Mouse (Mus musculus): Measurements from ENCODE around the gene Ankrd66.
"Not testable (repeated sequence)": the region's sequence is repeated elsewhere in the genome, so short reads cannot be mapped to it uniquely, and the experiment has no call there.

The Ankrd66 gene

DNA sequence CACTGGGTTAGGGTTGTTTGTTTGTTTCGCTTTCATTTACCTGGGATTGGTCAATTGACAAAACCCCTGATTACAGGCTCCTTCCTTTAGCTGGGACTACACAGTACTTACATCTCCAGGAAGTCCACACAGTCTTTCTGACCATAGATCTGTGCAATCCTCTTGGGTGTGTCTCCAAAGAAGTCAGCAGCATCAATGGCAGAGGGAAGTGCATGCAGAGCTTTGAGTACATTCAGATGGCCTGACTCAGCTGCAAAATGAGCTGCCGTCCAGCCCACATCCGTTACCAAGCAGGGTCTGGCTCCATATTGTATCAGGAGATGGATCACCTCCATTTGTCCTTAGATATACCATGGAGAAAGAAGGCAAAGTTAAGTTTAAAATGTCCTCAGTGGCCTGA, 4.7 kb downstream of the Ankrd66 start:
- no peak for DNase-seq (ENCODE audit: low read depth in 2 of 2, low spot score in 2 of 2)

DNA sequence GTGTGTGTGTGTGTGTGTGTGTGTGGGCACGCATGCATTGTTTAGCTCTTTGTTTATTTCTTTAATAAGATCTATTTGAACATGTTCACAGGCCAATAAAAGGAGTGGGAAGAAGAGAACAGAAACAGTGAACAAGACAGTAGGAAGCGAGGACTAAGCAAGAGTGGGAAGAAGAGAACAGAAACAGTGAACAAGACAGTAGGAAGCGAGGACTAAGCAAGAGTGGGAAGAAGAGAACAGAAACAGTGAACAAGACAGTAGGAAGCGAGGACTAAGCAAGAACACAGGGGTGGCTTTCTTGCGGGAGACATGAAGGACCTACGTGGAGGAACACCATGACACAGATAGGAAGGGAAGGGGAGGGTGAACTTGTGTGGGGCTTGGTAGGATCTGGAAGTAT, 6.6 kb downstream of the Ankrd66 start:
- DNase-seq (ENCODE audit: low read depth in 2 of 2, low spot score in 2 of 2), result not testable (repeated sequence)

DNA sequence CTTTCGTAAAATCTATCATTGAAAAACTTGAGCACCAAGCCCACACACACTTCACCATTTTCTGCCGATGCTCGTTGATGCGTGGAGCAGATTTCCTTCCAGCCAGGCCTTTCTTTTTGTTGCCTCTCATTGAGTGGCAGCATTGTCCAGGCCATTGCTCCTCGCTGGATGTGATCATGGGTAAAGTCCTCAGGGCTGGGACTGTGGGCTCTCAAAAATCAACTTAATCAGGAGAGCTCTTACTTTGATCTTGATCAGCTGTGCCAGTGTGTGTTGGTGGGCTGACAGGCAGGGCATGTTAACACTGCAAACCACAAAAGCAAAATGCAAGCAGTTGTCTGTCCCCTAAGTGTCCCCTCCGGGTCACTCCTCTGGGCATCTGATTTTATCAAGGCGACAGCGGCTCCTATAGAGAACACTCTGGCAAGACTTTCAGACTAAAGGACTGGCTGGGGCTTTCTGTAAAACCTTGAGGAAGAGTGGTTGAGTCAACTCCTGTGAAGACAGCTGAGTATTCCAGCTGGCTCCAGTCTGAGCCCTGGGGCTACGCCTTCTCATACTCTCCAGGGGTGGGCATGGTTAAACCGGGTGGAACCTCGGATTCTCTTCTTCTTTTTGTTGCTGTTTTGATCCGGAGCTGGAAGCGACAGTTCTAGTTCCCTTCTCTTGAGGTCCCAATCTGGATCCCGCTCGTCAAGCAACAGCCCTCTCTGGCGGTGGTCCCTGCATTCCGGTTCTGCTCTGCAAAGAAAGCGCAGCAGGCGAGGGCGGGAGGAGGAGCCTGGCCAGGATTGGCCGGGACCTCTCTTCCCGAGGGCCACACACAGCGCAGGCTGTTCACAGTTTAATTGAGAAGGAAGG, 8.8 kb downstream of the Ankrd66 start:
- DNase-seq (ENCODE audit: low read depth in 2 of 2, low spot score in 2 of 2), result no peak

DNA sequence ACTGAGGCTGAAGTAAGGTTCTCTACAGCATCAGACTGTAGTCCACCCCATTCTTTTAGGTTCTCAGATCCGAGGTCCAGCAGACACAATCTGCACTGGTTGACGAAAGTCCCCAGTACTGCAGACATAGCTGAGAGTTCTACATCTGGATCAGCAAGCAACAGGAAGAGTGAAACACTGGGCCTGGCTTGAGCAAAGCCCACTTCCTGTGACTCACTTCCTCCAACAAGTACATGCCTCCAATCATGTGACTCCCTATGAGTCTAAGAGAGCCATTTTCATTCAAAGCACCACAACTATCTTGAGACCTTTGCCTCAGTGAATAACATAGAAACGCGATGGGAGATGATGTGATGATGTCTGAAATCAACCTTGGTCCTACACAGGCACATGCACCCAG, 12.2 kb downstream of the Ankrd66 start:
- no peak for DNase-seq (ENCODE audit: low read depth in 2 of 2, low spot score in 2 of 2)

GRCm38 (mm10) chr17:43530507-43530906, 12.9 kb downstream of the Ankrd66 start:
- DNase-seq (ENCODE audit: low read depth in 2 of 2, low spot score in 2 of 2), result no peak

DNA sequence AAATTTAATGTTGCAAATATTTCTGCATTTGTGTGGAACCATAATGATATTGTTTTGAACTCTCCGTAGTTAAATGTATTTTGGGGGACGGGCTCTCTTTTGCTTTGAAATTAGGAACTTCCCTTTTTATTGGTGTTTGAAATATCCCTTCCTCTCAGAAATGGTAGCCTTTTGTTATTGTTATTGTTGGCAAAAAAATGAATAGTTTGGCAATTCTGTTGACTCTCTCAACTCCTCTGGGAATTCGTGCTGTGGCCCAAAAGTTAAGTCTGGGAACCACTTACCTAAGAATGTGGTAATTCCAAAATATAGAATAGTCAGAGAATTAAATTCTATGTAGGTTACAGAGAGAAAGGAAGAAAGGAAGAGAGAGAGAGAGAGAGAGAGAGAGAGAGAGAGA, 23.3 kb downstream of the Ankrd66 start:
- DNase-seq (ENCODE audit: low read depth in 2 of 2, low spot score in 2 of 2), result no peak

GRCm38 (mm10) chr17:43518644-43519409, 24.6 kb downstream of the Ankrd66 start:
- no peak for DNase-seq (ENCODE audit: low read depth in 2 of 2, low spot score in 2 of 2)

GRCm38 (mm10) chr17:43510782-43511181, 32.7 kb downstream of the Ankrd66 start:
- no peak for DNase-seq (ENCODE audit: low read depth in 2 of 2, low spot score in 2 of 2)

DNA sequence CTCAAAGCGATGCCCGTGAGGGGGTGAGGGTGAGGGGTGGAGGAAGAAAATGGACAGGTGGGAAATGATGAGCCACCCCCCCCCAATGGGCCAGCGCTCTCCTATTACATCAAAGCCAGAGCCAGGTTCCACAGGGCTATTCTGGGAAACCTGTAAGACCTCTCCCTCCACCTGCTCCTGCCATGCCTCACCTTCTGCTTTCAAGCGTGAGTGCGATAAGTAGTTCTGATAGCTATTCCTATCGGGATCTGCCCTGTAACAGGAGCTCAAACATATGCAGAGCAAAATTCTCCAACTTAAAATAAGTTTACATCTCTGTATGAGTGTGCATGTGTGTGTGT, 38.9 kb downstream of the Ankrd66 start:
- no peak for DNase-seq (ENCODE audit: low read depth in 2 of 2, low spot score in 2 of 2)

GRCm38 (mm10) chr17:43503861-43504593, 39.4 kb downstream of the Ankrd66 start:
- DNase-seq (ENCODE audit: low read depth in 2 of 2, low spot score in 2 of 2), result no peak

GRCm38 (mm10) chr17:43502592-43502991, 40.8 kb downstream of the Ankrd66 start, which contains the start of gene Mep1a:
Mep1a (minus strand) TSS chr17:43502812.
- no peak for DNase-seq (ENCODE audit: low read depth in 2 of 2, low spot score in 2 of 2)

DNA sequence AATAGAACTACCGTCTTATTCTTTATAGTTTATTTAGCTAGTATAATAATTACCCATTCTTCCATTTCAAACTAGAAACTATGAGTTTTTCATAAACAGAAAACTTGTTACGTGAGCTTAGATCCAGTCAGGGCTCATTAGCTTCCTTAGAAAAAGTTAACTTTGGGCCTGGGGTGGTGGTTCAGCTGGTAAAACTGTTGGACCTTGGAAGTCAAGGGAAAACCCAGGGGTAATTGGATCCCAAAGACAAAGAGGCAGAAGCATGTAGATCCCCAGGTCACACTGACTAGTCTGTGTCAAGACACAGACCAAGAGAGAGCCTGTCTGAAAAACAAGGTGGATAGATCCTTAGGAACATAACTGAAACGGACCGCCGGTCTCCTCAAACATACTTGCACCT, 41.8 kb downstream of the Ankrd66 start:
- DNase-seq (ENCODE audit: low read depth in 2 of 2, low spot score in 2 of 2), result no peak

GRCm38 (mm10) chr17:43501223-43501622, 42.2 kb downstream of the Ankrd66 start:
- no peak for DNase-seq (ENCODE audit: low read depth in 2 of 2, low spot score in 2 of 2)

DNA sequence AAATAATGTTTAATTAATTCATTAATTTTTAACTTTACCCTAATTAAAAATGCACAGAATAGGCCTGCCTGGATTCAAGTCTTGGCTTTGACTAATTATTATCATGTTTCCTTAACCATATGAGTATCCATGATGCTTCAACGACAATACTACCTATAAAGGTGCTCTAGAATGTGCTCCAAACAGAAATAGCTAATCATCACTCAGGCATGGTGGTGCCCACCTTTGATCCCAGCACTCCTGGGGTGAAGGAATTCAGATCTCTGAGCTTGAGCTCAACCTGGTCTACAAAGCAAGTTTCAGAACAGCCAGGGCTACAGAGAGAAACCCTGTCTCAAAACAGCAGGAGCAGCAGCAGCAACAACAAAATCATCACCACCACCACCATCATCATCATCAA, 42.9 kb downstream of the Ankrd66 start:
- no peak for DNase-seq (ENCODE audit: low read depth in 2 of 2, low spot score in 2 of 2)

- no peak for DNase-seq (ENCODE audit: low read depth in 2 of 2, low spot score in 2 of 2)
Measured at GRCm38 (mm10) chr17:43497521-43497920, 45.9 kb downstream of the Ankrd66 start.

DNA sequence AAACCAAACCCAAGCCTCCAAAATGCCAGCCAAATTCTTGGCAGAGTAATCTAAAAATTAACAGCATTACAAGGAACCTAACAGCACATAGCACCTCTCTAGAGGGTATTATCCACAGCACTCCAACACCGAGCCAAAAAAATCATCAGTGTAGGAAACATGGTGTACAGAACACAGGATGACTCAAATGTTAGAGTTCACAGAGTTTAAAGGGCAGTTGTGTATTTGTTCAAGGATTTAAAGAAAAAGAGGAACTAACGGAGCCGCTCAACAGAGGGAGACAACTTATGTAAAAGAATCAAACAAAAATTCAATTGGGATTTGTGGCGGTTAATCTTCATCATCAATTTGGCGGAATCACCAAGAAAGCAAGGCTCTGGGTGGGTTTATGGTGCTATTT, 47.9 kb downstream of the Ankrd66 start:
- DNase-seq (ENCODE audit: low read depth in 2 of 2, low spot score in 2 of 2), result no peak

GRCm38 (mm10) chr17:43490371-43490770, 53.1 kb downstream of the Ankrd66 start:
- DNase-seq (ENCODE audit: low read depth in 2 of 2, low spot score in 2 of 2), result not testable (repeated sequence)

GRCm38 (mm10) chr17:43488439-43489151, 54.8 kb downstream of the Ankrd66 start:
- DNase-seq (ENCODE audit: low read depth in 2 of 2, low spot score in 2 of 2), result no peak

DNA sequence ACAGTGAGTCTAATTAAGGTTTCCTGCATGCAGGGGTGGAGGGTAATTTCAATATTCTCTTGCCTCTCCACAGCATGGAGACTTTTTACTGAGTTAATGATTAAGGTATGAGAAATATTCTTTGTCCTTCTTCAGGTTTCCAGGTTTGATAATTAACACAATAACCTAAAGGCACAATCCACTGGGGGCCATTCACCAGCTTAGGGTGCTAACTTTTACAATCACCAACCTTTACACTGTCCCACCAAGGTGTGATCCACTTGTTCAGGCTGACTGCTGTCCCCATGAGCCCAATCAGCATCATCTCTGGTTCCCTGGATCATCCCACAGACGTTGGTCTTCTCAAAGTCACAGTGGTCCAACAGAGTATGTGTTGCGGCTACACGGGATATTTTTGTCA, 57.5 kb downstream of the Ankrd66 start:
- no peak for DNase-seq (ENCODE audit: low read depth in 2 of 2, low spot score in 2 of 2)

Measured in CD8-positive naive resting alpha-beta T cell, adult 2 months (primary cell).